Mouse (Mus musculus) kidney, postnatal 0 days (tissue): ENCODE data around the gene Gon4l. TPM values are rescaled to one million over a fixed set of nuclear protein-coding genes. Genes with fewer than 3 reads are reported as not detected.
"Not testable (repeated sequence)": the region's sequence is repeated elsewhere in the genome, so short reads cannot be mapped to it uniquely, and the experiment has no call there.

Experiments used
- ATAC-seq: fragments of 200-750 bp; cut with Nextera tagmentation; replicated peaks from 2 replicates; pipeline ENCODE4 v1.8.0; 2017; ENCODE audit warnings: low read depth, moderate number of reproducible peaks, moderate TSS enrichment, moderate library complexity; ENCODE audit not compliant: low FRiP score
- DNase-seq: peaks from one replicate; pipeline ENCODE4 v3.0.0-alpha.2; 2016; ENCODE audit warnings: low spot score
- H3K27ac ChIP-seq: fragments of 300-500 bp; sonication (generic); 2 replicates; pipeline ENCODE4 v1.5.1; 2014; ENCODE audit warnings: mild to moderate bottlenecking
- H3K27me3 ChIP-seq: fragments of 300-500 bp; sonication (generic); 2 replicates; pipeline ENCODE4 v1.6.1; 2014; ENCODE audit warnings: low read length, mixed read lengths; ENCODE audit not compliant: insufficient read depth
- H3K36me3 ChIP-seq: fragments of 300-500 bp; sonication (generic); 2 replicates; pipeline ENCODE4 v1.6.1; 2014; ENCODE audit warnings: low read length, mixed read lengths; ENCODE audit not compliant: insufficient read depth
- H3K4me1 ChIP-seq: fragments of 300-500 bp; sonication (generic); replicated peaks from 2 replicates; pipeline ENCODE4 v1.6.1; 2014; ENCODE audit warnings: antibody characterized with exemption, low read length, mixed read lengths; ENCODE audit not compliant: insufficient read depth
- H3K4me2 ChIP-seq: fragments of 300-500 bp; sonication (generic); 2 replicates; pipeline ENCODE4 v1.6.1; 2014; ENCODE audit warnings: mild to moderate bottlenecking, low read length, moderate library complexity, mixed read lengths
- H3K4me3 ChIP-seq: fragments of 300-500 bp; sonication (generic); replicated peaks from 2 replicates; pipeline ENCODE4 v1.5.1; 2014; ENCODE audit warnings: low read depth, low read length
- H3K9ac ChIP-seq: fragments of 300-500 bp; sonication (generic); 2 replicates; pipeline ENCODE4 v1.6.1; 2014; ENCODE audit warnings: low read depth, low read length
- H3K9me3 ChIP-seq: fragments of 300-500 bp; sonication (generic); replicated peaks from 2 replicates; pipeline ENCODE4 v1.6.1; 2016; ENCODE audit warnings: low read length, inconsistent platforms, mixed read lengths
- CTCF ChIP-seq: IDR thresholded peaks from 2 replicates; pipeline ENCODE4 v1.5.1; 2016; ENCODE audit warnings: antibody characterized with exemption, low read depth, mild to moderate bottlenecking, moderate library complexity
- WGBS: fragments of 180-500 bp; shearing (Covaris S2); extraction: QIAGEN DNeasy Blood & Tissue Kit; methylation state at CpG from one replicate; pipeline ENCODE4 v1.1.7; 2014; 5-methylcytosine and 5-hydroxymethylcytosine counted together
- polyA plus RNA-seq: library from polyadenylated mRNA; unstranded; fragments of >200 nt; fragmentation: Nextera tagmentation; extraction: Ambion mirVana; gene quantifications from 2 replicates; pipeline ENCODE4 v1.2.1, GENCODE M21; 2015

Gon4l gene
- 5.9 and 6.0 TPM in 2 replicates for polyA plus RNA-seq

GRCm38 (mm10) chr3:88834951-88835491 lies at the start of gene Gon4l:
Gene Gon4l, plus strand, starts transcription at chr3:88835231.
- DNase-seq, result peak; percentile 49
- Histone ChIP-seq H3K4me2 (peak within 1 kb of the TSS; percentile 16; the same call in 1 of the 2 replicates), H3K27ac (peak within 1 kb of the TSS; percentile 57; the same call in 1 of the 2 replicates), H3K4me3 (peak within 1 kb of the TSS; percentile 24)
- not testable (repeated sequence) for H3K9me3 ChIP-seq, H3K9ac ChIP-seq, H3K27me3 ChIP-seq, H3K4me1 ChIP-seq, H3K36me3 ChIP-seq
- 3% methylated on average over 20 of the region's 39 CpGs for WGBS
- ATAC-seq, result peak; percentile 77

GRCm38 (mm10) chr3:88786323-88786722 lies 48.7 kb upstream of the Gon4l start:
- not testable (repeated sequence) for H3K9ac ChIP-seq, H3K36me3 ChIP-seq, H3K4me2 ChIP-seq, H3K9me3 ChIP-seq, H3K4me1 ChIP-seq, H3K27ac ChIP-seq, DNase-seq, H3K27me3 ChIP-seq, H3K4me3 ChIP-seq, ATAC-seq
- 80% methylated on average over 1 of the region's 4 CpGs for WGBS

- H3K27me3 ChIP-seq, H3K4me2 ChIP-seq, H3K4me1 ChIP-seq, H3K27ac ChIP-seq, H3K4me3 ChIP-seq, H3K36me3 ChIP-seq, H3K9me3 ChIP-seq, H3K9ac ChIP-seq, ATAC-seq, DNase-seq: not testable (repeated sequence)
- WGBS, result no CpG with 5 or more reads among the region's 8 CpGs
These were observed 48.2 kb upstream of the Gon4l start for GRCm38 (mm10) chr3:88786805-88787204.

GRCm38 (mm10) chr3:88788033-88788432 lies 47.0 kb upstream of the Gon4l start:
- not testable (repeated sequence) for H3K36me3 ChIP-seq, H3K9me3 ChIP-seq, H3K9ac ChIP-seq, ATAC-seq, H3K27ac ChIP-seq, H3K4me1 ChIP-seq, H3K27me3 ChIP-seq, DNase-seq, H3K4me2 ChIP-seq, H3K4me3 ChIP-seq
- 100% methylated on average over 1 of the region's 4 CpGs for WGBS

GRCm38 (mm10) chr3:88797507-88797906 lies 37.5 kb upstream of the Gon4l start:
- not testable (repeated sequence) for H3K9me3 ChIP-seq, H3K27ac ChIP-seq, H3K36me3 ChIP-seq, H3K27me3 ChIP-seq, DNase-seq, H3K9ac ChIP-seq, H3K4me1 ChIP-seq, H3K4me2 ChIP-seq, ATAC-seq, H3K4me3 ChIP-seq
- WGBS, result 86% methylated on average over 6 of the region's 6 CpGs

- no peak for TF ChIP-seq CTCF
- H3K27ac ChIP-seq, result no peak overlapping the region
- H3K9ac ChIP-seq, result no peak overlapping the region
- H3K4me2 ChIP-seq, result no peak overlapping the region
- DNase-seq (no peak), ATAC-seq (no peak)
- 83% methylated on average over 5 of the region's 5 CpGs for whole genome bisulfite sequencing
- H3K4me3 ChIP-seq, result no peak overlapping the region
- no peaks in the 10 kb centered on the region for H3K27me3 ChIP-seq
- H3K4me1 ChIP-seq, result no peaks in the 10 kb centered on the region
- H3K9me3 ChIP-seq, result no peaks in the 10 kb centered on the region
- 0 out of 2 replicates have a peak, but pooled peaks cover 3% of the 10 kb centered on the region for H3K36me3 ChIP-seq
These were observed 31.0 kb upstream of the Gon4l start for GRCm38 (mm10) chr3:88803910-88804540.

GRCm38 (mm10) chr3:88825710-88826109 lies 9.3 kb upstream of the Gon4l start:
- no peak overlapping the region for H3K9ac ChIP-seq
- H3K9me3 ChIP-seq, result no peaks in the 10 kb centered on the region
- H3K27ac ChIP-seq, result no peak overlapping the region
- DNase-seq, result no peak
- H3K4me2 ChIP-seq, result no peak overlapping the region
- no peaks in the 10 kb centered on the region for H3K4me1 ChIP-seq
- no peak for ATAC-seq
- H3K4me3 ChIP-seq, result no peak overlapping the region
- peaks cover 20% of the 10 kb centered on the region for H3K36me3 ChIP-seq
- 100% methylated on average over 1 of the region's 1 CpGs for WGBS
- no peak; the same call in 1 of the 2 replicates for TF ChIP-seq CTCF
- H3K27me3 ChIP-seq, result no peaks in the 10 kb centered on the region
